Mouse (Mus musculus) c-Kit-positive CD71-positive TER-119-negative erythroid progenitor cells, embryonic 14.5 days (primary cell): ENCODE data around the gene AC170998.1.

Experiments
- DNase-seq: peaks from one replicate; pipeline ENCODE4 v3.0.0-alpha.2; 2013; ENCODE audit warnings: low read depth

The AC170998.1 gene

GRCm38 (mm10) chr17:28725783-28726182 lies at the start of gene AC170998.1:
AC170998.1 (plus strand) TSS chr17:28726083.
- no peak for DNase-seq

- no peak for DNase-seq
Measured at GRCm38 (mm10) chr17:28682311-28683084, 43.4 kb upstream of the AC170998.1 start.

- no peak for DNase-seq
Measured at GRCm38 (mm10) chr17:28683601-28684000, 42.3 kb upstream of the AC170998.1 start.

GRCm38 (mm10) chr17:28684631-28685030 lies 41.3 kb upstream of the AC170998.1 start:
- DNase-seq: no peak

GRCm38 (mm10) chr17:28687354-28687753 lies 38.5 kb upstream of the AC170998.1 start:
- DNase-seq: no peak

GRCm38 (mm10) chr17:28689586-28690283 lies 36.1 kb upstream of the AC170998.1 start, which contains the start of gene Slc26a8:
Slc26a8 (minus strand) TSS chr17:28690233.
- DNase-seq: no peak

- DNase-seq: peak; percentile 100
Measured at GRCm38 (mm10) chr17:28690776-28691686, 34.9 kb upstream of the AC170998.1 start, which contains the start of gene Mapk14. Mapk14 (plus strand) TSS chr17:28691329.

- no peak for DNase-seq
Measured at GRCm38 (mm10) chr17:28691687-28692340, 34.1 kb upstream of the AC170998.1 start.

GRCm38 (mm10) chr17:28692341-28692710 lies 33.6 kb upstream of the AC170998.1 start:
- DNase-seq: peak; percentile 72

GRCm38 (mm10) chr17:28693086-28693485 lies 32.8 kb upstream of the AC170998.1 start:
- no peak for DNase-seq

GRCm38 (mm10) chr17:28694078-28694477 lies 31.8 kb upstream of the AC170998.1 start:
- no peak for DNase-seq

GRCm38 (mm10) chr17:28694832-28695231 lies 31.1 kb upstream of the AC170998.1 start:
- DNase-seq: no peak

- no peak for DNase-seq
Measured at GRCm38 (mm10) chr17:28696641-28697040, 29.2 kb upstream of the AC170998.1 start.

- DNase-seq: no peak
Measured at GRCm38 (mm10) chr17:28697290-28698195, 28.3 kb upstream of the AC170998.1 start.

- no peak for DNase-seq
Measured at GRCm38 (mm10) chr17:28698245-28698644, 27.6 kb upstream of the AC170998.1 start.

- DNase-seq: no peak
Measured at GRCm38 (mm10) chr17:28698672-28699071, 27.2 kb upstream of the AC170998.1 start.

- DNase-seq: no peak
Measured at GRCm38 (mm10) chr17:28699789-28700188, 26.1 kb upstream of the AC170998.1 start.

GRCm38 (mm10) chr17:28701171-28701570 lies 24.7 kb upstream of the AC170998.1 start:
- DNase-seq: no peak

GRCm38 (mm10) chr17:28701737-28702136 lies 24.1 kb upstream of the AC170998.1 start:
- DNase-seq: no peak

- no peak for DNase-seq
Measured at GRCm38 (mm10) chr17:28702646-28703045, 23.2 kb upstream of the AC170998.1 start.

GRCm38 (mm10) chr17:28706697-28707096 lies 19.2 kb upstream of the AC170998.1 start:
- DNase-seq: no peak
